Mouse (Mus musculus) hematopoietic stem cell, adult 5-6 weeks (primary cell): ENCODE measurements around the gene Srpx. TPM values are rescaled to one million over a fixed set of nuclear protein-coding genes. Genes with fewer than 3 reads are reported as not detected.

Experiments
- ATAC-seq, 2 experiments: fragments of 125-278 bp in 1 of 2; replicated peaks in 1 of 2; 2 replicates each; pipeline ENCODE4 v1.8.0; 2016 to 2017; ENCODE audit warnings: inconsistent platforms in 2 of 2, mild to moderate bottlenecking in 2 of 2, moderate number of reproducible peaks in 2 of 2, low read depth in 1 of 2, moderate TSS enrichment in 1 of 2; ENCODE audit not compliant: low FRiP score in 2 of 2, poor library complexity in 2 of 2, severe bottlenecking in 2 of 2, insufficient read depth in 1 of 2, low TSS enrichment in 1 of 2
- total RNA-seq: library from RNA; stranded (forward); fragments of 172-1452, 232-1000 nt; gene quantifications from 2 replicates; pipeline ENCODE4 v1.2.3, GENCODE M21; 2017

Gene Srpx
- total RNA-seq, 1 experiment from 2014 or later = not detected

DNA sequence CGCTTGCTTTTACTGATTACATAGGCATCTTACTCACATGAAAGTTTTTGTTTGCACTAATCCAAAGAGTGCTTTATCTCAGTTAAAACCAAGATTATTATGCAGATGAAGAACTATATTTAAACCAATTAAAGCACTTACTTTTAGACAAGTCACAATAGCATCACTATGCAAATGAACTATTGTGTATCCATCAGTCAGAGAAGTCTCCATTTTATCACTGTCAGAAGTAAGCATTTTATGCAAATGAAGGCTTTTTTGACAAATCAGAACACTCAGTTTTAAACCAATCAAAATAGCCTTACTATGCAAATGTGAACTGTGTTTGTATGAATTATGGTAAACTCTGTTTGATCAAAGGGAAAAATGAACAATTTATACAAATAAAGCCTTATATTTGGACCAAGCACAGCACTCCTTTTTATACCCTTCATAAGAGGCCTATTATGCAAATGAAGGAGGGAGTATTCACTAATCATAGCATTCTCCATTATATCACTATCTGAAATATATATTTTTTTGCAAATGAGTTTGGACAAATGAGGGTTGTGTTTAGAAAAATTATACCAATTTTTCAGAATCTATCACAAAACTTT is 109.7 kb downstream of the Srpx start:
- ATAC-seq = no peak

DNA sequence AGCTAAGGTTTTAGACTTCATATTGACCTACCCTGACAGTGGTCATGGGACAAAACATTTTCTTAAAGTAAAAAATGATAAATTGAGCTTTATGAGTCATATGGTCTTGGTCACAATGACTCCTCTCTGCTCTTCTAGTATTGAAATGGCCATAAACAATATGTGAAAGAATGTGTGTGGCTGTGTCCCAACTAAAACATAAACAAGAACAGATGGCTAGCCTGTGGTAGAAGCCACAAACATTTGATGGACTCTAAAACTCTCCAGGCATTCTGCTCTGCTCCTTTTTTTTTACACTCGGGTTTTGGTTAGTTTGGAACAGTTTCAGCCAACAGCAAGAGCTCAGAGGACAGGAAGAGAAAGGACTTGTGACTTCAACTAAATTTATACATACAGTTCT is 111.6 kb downstream of the Srpx start:
- no peak for ATAC-seq

DNA sequence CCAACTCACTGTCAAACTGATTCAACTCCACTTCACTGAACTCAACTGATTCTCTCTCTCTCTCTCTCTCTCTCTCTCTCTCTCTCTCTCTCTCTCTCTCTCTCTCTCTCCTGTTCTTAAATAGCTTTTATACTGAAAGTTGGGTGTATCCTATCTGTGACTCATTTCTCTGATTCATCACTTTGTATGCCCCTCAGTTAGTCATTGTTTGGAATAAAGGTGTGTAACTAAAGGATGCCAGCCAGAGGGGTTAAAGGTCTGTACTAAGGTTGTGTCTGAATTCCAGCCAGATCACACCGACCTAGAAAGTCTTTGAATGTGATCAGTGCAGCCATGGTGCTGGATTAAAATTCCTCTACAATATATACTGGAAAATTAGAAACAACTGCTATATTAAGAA is 116.8 kb downstream of the Srpx start:
- ATAC-seq = no peak

Other genes starting within 250 kb of the Srpx start
- 1.8 and 3.5 TPM in 2 replicates for gene Sytl5, start 232.1 kb downstream of the Srpx start, total RNA-seq
- 9.7 and 14.9 TPM in 2 replicates for gene Rpgr, start 99.2 kb upstream of the Srpx start, total RNA-seq
- not detected in 2 replicates for gene Otc, start 134.6 kb upstream of the Srpx start, total RNA-seq